Comparison of ENCODE assay signal across 11 mouse cellular contexts in genomic region chr3:58783602-58784218, GRCm38 (mm10). TPM values are rescaled to one million over a fixed set of nuclear protein-coding genes. Genes with fewer than 3 reads are reported as not detected.
DNase-seq lines count a peak whose midpoint lies in the region; ATAC-seq and TF ChIP-seq lines count a peak whose summit lies in the region.
"Had no signal": no experiment of that assay in that cellular context is flagged by ENCODE, and none has a peak within 500 bp of the region (broad histone marks: within the 10 kb centered on the region; RNA-seq: fewer than 3 reads in every experiment).

No protein-coding gene starts in this region.

- peaks cover 4% of the 10 kb centered on the region; the same call in 1 of the 2 replicates for H3K4me1 ChIP-seq in hindbrain, embryonic 16.5 days (ENCODE audit: control insufficient read depth, insufficient read depth, low read depth, low read length)
- H3K4me1 ChIP-seq in hindbrain, embryonic 10.5 days (replicated peaks): no peaks in the 10 kb centered on the region
- H3K4me1 ChIP-seq in testis, adult 2 months (ENCODE audit: control insufficient read depth, insufficient read depth, low read length): peaks cover 18% of the 10 kb centered on the region
- H3K4me1 ChIP-seq in lung, embryonic 14.5 days (ENCODE audit: insufficient read depth): no peaks in the 10 kb centered on the region

- ATAC-seq in hindbrain, embryonic 16.5 days: peak; percentile 31; the same call in 1 of the 2 replicates
- peak; percentile 70 for ATAC-seq in lung, embryonic 14.5 days (ENCODE audit: insufficient read depth)

- DNase-seq in hindbrain, embryonic 10.5 days (ENCODE audit: low spot score): no peak
- DNase-seq in testis, postnatal 10 days (ENCODE audit: low spot score): no peak
- DNase-seq in lung, embryonic 14.5 days: peak; percentile 30
- no peak for DNase-seq in B cell, adult 2 months
- DNase-seq in left cerebral cortex, adult 11 months (ENCODE audit: low spot score): no peak
- no peak for DNase-seq in gastrocnemius, adult 8-10 months (ENCODE audit: low spot score in 2 of 2)

- no peak overlapping the region for H3K9ac ChIP-seq in hindbrain, embryonic 16.5 days (ENCODE audit: low read depth, low read length)
- no peak overlapping the region for H3K9ac ChIP-seq in lung, embryonic 14.5 days
- H3K9ac ChIP-seq: heart, embryonic 15.5 days; liver, embryonic 14.5 days had no signal

- H3K9me3 ChIP-seq in hindbrain, embryonic 16.5 days (ENCODE audit: control insufficient read depth, low read length): no peaks in the 10 kb centered on the region
- H3K9me3 ChIP-seq in hindbrain, embryonic 10.5 days: 0 out of 2 replicates have a peak, but pooled peaks cover 3% of the 10 kb centered on the region
- H3K9me3 ChIP-seq in lung, embryonic 14.5 days (ENCODE audit: low read depth, low read length): no peaks in the 10 kb centered on the region
- H3K9me3 ChIP-seq: heart, embryonic 15.5 days had no signal

- H3K27me3 ChIP-seq in hindbrain, embryonic 16.5 days (replicated peaks; ENCODE audit: control insufficient read depth, insufficient read depth, low read length): no peaks in the 10 kb centered on the region
- H3K27me3 ChIP-seq in hindbrain, embryonic 10.5 days (ENCODE audit: insufficient read depth, poor library complexity, severe bottlenecking): 0 out of 2 replicates have a peak, but pooled peaks cover 7% of the 10 kb centered on the region
- no peaks in the 10 kb centered on the region for H3K27me3 ChIP-seq in testis, adult 2 months (ENCODE audit: control insufficient read depth, insufficient read depth, low read length)
- H3K27me3 ChIP-seq in lung, embryonic 14.5 days (ENCODE audit: insufficient read depth, low read length): no peaks in the 10 kb centered on the region
- H3K27me3 ChIP-seq: heart, embryonic 15.5 days had no signal

- TF ChIP-seq POLR2A in testis, adult 2 months (IDR thresholded peaks at IDR 0.05; ENCODE audit: control insufficient read depth, low read depth, low read length): peak; percentile 19; the same call in 1 of the 2 replicates

- H3K27ac ChIP-seq in hindbrain, embryonic 16.5 days (ENCODE audit: low read depth, low read length): no peak overlapping the region
- H3K27ac ChIP-seq in hindbrain, embryonic 10.5 days: no peak overlapping the region
- peak overlapping the region; percentile 54 for H3K27ac ChIP-seq in testis, adult 2 months (ENCODE audit: control insufficient read depth, insufficient read depth, low read depth, low read length)
- no peak overlapping the region for H3K27ac ChIP-seq in lung, embryonic 14.5 days (ENCODE audit: low read depth)
- H3K27ac ChIP-seq: heart, embryonic 15.5 days; liver, embryonic 14.5 days had no signal

- no peaks in the 10 kb centered on the region for H3K36me3 ChIP-seq in hindbrain, embryonic 16.5 days (ENCODE audit: control insufficient read depth, insufficient read depth, low read length)
- H3K36me3 ChIP-seq in hindbrain, embryonic 10.5 days: no peaks in the 10 kb centered on the region
- no peaks in the 10 kb centered on the region for H3K36me3 ChIP-seq in testis, adult 2 months (ENCODE audit: control insufficient read depth, insufficient read depth, low read length)
- H3K36me3 ChIP-seq in lung, embryonic 14.5 days (ENCODE audit: insufficient read depth): no peaks in the 10 kb centered on the region
- H3K36me3 ChIP-seq: heart, embryonic 15.5 days had no signal

- H3K4me3 ChIP-seq in hindbrain, embryonic 16.5 days (ENCODE audit: low read length): no peak overlapping the region
- H3K4me3 ChIP-seq in hindbrain, embryonic 10.5 days: no peak overlapping the region
- peak overlapping the region; percentile 45 for H3K4me3 ChIP-seq in testis, adult 2 months (ENCODE audit: control insufficient read depth, low read depth, low read length)
- H3K4me3 ChIP-seq in lung, embryonic 14.5 days (ENCODE audit: low read depth, low read length): no peak overlapping the region
- H3K4me3 ChIP-seq: heart, embryonic 15.5 days had no signal

- no peak for TF ChIP-seq CTCF in testis, adult 2 months (IDR thresholded peaks at IDR 0.05; ENCODE audit: control insufficient read depth, insufficient read depth, insufficient replicate concordance, low read depth, low read length)
- TF ChIP-seq CTCF in lung, embryonic 14.5 days (IDR thresholded peaks at IDR 0.05; ENCODE audit: low read depth): no peak

- no peak overlapping the region for H3K4me2 ChIP-seq in hindbrain, embryonic 16.5 days (ENCODE audit: low read length)
- H3K4me2 ChIP-seq in lung, embryonic 14.5 days: no peak overlapping the region
- H3K4me2 ChIP-seq: heart, embryonic 15.5 days had no signal

- WGBS in hindbrain, embryonic 16.5 days: 65% methylated on average over 8 of the region's 8 CpGs
- WGBS in hindbrain, embryonic 10.5 days: 55% methylated on average over 8 of the region's 8 CpGs
- WGBS in lung, embryonic 14.5 days: 49% methylated on average over 8 of the region's 8 CpGs

RNA-seq across cellular contexts. Expression of gene Mindy4b-ps, which starts 38.4 kb away (rescaled TPM):
- polyA plus RNA-seq in hindbrain, embryonic 16.5 days (2015; fragmentation: Nextera tagmentation; extraction: Ambion mirVana): 0.12 and 0.21 TPM in 2 replicates
- not detected in 2 replicates for polyA plus RNA-seq in hindbrain, embryonic 10.5 days (2016; fragmentation: Nextera tagmentation; extraction: Ambion mirVana)
- polyA plus RNA-seq in testis, adult 2 months (2012; rRNA removed): not detected in 2 replicates
- not detected in 2 replicates for polyA plus RNA-seq in lung, embryonic 14.5 days (2014; fragmentation: Nextera tagmentation; extraction: Ambion mirVana)
- total RNA-seq in gastrocnemius, adult 8-10 months (2022): not detected
- total RNA-seq: gastrocnemius, adult 18-20 months had no signal
- polyA plus RNA-seq: liver, embryonic 14.5 days had no signal
